Mouse (Mus musculus): ENCODE results near the gene Sec1. TPM values are rescaled to one million over a fixed set of nuclear protein-coding genes. Genes with fewer than 3 reads are reported as not detected.
"Not testable (repeated sequence)": the region's sequence is repeated elsewhere in the genome, so short reads cannot be mapped to it uniquely, and the experiment has no call there.

Sec1 gene
- polyA plus RNA-seq, 1 experiment from 2014 or later = 0.34 TPM

DNA sequence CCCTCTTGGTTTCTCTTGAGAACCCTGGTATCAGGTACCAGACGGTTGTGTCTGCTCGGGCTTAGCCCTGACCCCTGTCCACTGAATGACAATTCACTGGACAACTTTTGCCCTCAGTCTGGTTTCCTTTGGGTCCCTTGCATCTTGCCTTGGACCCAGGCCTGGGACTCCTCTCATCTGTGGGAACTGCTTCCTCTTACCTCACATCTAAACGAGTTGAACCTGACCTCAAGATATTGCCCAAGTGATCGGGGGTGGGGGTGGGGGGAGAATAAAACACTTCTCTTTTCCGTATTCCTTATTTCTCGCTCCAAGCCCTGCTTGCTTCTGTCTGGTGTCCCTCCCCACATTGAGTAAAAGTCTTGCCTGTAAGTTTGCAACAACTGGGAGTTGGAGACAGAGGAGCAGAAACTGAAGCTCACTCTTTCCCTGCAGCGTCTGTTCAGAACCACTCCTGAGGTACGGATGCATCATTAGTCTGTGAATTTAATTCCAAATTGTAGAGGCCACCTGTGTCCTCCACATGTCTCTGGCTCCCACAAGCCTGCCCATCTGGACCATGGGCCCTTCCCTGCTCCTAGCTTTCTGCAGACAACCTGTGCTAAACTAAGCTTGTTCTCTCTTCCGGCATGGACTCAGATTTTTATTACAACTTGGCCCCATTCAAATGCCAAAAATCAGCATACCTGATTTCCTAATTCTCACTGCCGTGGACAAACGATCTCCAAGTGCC, 33.3 kb downstream of the Sec1 start:
- no peak for ATAC-seq (replicated peaks)

DNA sequence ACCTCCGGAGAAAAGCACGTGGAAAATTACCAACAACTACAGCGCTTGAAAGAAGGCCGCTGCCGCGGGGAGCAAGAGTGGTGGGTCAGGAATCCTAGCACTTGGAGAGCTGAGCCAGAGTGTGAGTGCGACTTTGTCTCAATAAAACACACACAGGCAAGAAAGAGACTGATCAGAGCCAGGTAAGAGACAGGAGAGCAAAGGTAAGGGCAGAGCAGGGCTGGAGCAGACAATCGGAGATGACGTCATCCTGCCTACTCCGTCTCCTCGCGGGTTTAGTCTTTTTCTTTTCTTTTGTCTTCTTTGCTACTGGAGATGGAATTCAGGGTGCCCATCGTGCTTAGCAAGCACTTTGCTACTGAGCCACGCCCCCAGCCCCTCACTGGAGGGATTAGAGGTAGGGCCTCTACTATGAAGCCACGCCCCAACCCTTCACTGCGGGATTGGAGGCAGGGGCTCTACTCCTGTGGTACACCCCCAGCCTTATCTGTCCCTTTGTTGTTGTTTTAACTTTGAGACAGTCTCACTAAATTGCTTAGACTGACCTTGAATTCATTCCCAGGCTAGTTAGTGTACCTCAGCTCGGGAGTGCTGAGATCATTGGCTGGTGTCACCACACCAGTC, 39.7 kb downstream of the Sec1 start:
- Histone ChIP-seq H3K4me1 (peaks cover 4% of the 10 kb centered on the region; the same call in 1 of the 2 replicates), H3K27me3 (replicated peaks) (no peaks in the 10 kb centered on the region), H3K4me3 (no peak overlapping the region), H3K4me2 (peak overlapping the region; percentile 29), H3K27ac (no peak overlapping the region), H3K9me3 (no peaks in the 10 kb centered on the region), H3K36me3 (replicated peaks) (no peaks in the 10 kb centered on the region), H3K9ac (no peak overlapping the region)
- 29% methylated on average over 17 of the region's 17 CpGs for whole genome bisulfite sequencing
- peak; percentile 58; the same call in 1 of the 2 replicates for ATAC-seq (replicated peaks)

More for the DNA sequence above, 33.3 kb downstream of the Sec1 start:
- no peak overlapping the region for H3K27ac ChIP-seq
- no peaks in the 10 kb centered on the region for H3K4me1 ChIP-seq
- H3K27me3 ChIP-seq (replicated peaks) = no peaks in the 10 kb centered on the region
- H3K9me3 ChIP-seq = no peaks in the 10 kb centered on the region
- no peak overlapping the region for H3K9ac ChIP-seq
- H3K4me3 ChIP-seq = no peak overlapping the region
- H3K36me3 ChIP-seq (replicated peaks) = no peaks in the 10 kb centered on the region
- WGBS = 87% methylated on average over 11 of the region's 11 CpGs
- no peak overlapping the region for H3K4me2 ChIP-seq

DNA sequence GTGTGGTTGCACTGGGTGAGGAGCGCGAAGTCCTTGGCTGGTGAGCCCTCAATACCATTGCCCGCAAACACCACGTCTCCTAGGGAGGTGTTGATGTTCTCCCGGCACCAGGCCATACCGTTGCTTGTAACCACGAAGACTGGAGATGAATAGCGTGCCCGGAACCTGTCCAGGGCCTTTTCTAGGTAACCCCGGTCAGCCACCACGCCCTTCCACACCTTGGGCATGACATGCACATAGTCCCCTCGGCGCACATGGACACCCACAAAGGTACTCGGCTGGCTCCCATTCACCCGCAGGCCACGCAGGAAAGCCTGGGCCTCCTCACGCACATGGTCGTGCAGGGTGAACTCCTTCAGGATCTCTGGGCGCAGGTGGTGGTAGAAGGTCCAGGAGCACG, 43.7 kb downstream of the Sec1 start:
- H3K4me2 ChIP-seq; ATAC-seq (replicated peaks): not testable (repeated sequence)

DNA sequence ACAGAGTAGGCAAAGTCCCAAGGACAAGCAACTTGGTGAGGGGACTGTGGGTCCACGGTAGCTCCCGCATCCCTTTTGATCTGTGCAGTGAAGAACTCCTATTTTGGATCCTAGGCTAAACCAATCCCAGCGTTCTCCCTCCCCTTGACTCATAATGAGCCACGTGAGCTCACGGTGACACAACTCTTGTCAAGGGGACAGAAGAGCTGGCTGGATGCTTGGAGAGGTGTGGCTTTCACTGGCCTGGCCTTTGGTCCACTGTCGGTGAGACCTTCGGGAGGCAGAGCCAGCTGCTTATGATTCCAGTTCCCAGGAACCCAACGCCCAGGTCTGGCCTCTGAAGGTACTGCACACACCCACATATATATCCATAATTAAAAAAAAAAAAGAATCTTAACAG, 44.9 kb downstream of the Sec1 start:
- Histone ChIP-seq H3K36me3 (replicated peaks) (no peaks in the 10 kb centered on the region), H3K27me3 (replicated peaks) (no peaks in the 10 kb centered on the region), H3K4me3 (no peak overlapping the region), H3K27ac (no peak overlapping the region), H3K4me2 (no peak overlapping the region), H3K9me3 (no peaks in the 10 kb centered on the region), H3K9ac (no peak overlapping the region), H3K4me1 (peaks cover 8% of the 10 kb centered on the region)
- no peak for ATAC-seq (replicated peaks)
- WGBS = 78% methylated on average over 8 of the region's 8 CpGs

More for the DNA sequence above, 43.7 kb downstream of the Sec1 start:
- WGBS = 96% methylated on average over 20 of the region's 20 CpGs
- not testable (repeated sequence) for H3K27me3 ChIP-seq (replicated peaks); H3K4me1 ChIP-seq; H3K9ac ChIP-seq; H3K36me3 ChIP-seq (replicated peaks); H3K27ac ChIP-seq; H3K4me3 ChIP-seq; H3K9me3 ChIP-seq

DNA sequence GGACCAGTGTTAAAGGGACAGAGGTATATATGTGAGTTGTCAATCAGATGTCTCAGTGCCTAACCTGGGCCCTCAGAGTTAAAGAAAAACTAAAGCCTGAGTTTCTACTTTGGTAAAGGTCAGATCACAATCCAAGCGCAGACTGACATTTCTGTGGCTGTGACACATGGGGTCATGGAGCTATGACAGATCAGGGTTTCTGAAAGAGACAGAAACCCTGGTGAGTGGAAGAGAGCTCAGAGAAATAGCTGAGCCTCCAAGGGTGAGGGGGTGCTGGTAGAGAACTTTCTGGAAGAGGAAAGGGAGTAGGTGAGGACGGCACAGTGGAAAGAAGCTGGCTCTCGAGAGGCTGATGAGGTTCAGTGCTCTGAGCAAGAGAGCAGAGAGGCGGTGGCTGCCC, 47.5 kb downstream of the Sec1 start:
- Histone ChIP-seq H3K9me3 (no peaks in the 10 kb centered on the region), H3K36me3 (replicated peaks) (no peaks in the 10 kb centered on the region), H3K4me1 (peaks cover 24% of the 10 kb centered on the region), H3K27me3 (replicated peaks) (no peaks in the 10 kb centered on the region), H3K4me2 (no peak overlapping the region), H3K4me3 (no peak overlapping the region), H3K27ac (no peak overlapping the region), H3K9ac (no peak overlapping the region)
- ATAC-seq (replicated peaks) = no peak
- WGBS = 83% methylated on average over 4 of the region's 4 CpGs

DNA sequence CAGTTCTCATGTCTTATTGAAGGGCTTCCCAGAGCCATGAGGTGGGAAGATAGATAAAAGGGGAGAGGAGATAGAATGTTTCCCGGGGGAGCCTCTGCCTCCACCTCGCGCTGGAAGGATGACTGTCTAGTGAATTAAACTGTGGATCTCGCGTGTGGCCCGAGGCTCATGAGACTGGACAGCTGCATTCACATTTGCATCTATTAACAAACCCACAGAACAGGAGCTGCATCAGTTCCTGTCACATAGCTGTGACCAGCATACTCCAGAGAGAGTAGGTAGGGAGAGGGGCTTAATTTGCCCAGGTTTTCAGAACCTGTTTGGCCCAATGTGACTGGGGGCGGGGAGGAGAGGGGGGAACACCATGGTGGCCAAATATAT, 48.6 kb downstream of the Sec1 start:
- Histone ChIP-seq H3K36me3 (replicated peaks) (no peaks in the 10 kb centered on the region), H3K4me1 (peaks cover 24% of the 10 kb centered on the region), H3K9me3 (no peaks in the 10 kb centered on the region), H3K27ac (no peak overlapping the region), H3K4me2 (no peak overlapping the region), H3K9ac (no peak overlapping the region), H3K4me3 (no peak overlapping the region), H3K27me3 (replicated peaks) (no peaks in the 10 kb centered on the region)
- 58% methylated on average over 7 of the region's 7 CpGs for WGBS
- no peak for ATAC-seq (replicated peaks)

DNA sequence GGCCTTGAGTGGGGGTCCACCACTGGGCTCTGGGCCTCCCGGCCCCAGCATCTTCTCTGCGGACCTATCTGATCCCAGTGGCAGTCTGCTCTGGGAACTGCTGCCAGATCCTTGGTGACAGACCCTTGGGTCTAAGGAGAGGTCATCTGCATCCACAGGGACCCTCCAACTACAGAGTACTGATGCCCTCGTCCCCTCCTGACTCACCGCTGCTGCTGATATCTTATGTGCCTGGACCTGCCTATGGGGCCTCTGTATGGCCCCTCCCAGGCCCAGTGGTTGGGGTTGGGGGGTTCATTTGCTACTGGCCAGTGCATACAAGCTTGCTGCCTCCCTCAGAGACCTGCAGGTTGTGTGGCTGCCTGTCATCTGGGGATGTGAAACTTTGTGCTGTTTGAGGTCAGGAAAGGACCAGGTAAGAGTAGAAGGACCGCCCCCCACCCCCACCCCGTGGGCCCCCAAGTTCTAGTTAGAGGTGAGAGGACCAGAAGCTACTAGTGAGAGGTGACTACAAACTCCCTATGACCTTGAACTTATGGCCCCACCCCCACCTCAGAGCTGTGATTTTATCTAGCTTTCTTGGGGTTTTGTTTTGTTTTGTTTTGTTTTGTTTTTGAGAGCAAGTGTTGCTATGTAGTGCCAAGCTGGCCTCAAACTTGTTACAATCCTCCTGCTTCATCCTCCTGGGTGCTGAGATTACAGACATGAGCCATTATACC, 49.2 kb downstream of the Sec1 start:
- Histone ChIP-seq H3K36me3 (replicated peaks) (no peaks in the 10 kb centered on the region), H3K9ac (no peak overlapping the region)

DNA sequence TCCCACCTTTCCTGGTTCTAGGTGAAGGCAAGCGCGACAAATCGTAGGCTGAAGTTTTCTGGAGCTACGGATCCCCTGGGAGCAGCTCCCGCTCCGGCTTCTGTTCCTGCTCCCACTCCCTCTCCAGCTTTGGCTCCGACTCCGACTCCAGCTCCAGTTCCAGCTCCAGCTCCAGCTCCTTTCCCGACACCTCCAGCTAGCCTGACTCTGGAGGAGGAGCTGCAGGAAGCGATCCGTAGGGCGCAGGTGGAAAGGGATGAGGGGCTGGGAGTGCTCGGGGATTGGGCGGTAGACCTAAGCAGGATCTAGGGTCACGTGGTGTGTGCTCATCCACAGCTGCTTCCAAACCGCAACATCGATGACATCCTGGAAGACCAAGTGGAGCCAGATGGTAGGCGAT, 50.0 kb downstream of the Sec1 start:
- ATAC-seq (replicated peaks) = peak; percentile 43
- 5% methylated on average over 18 of the region's 18 CpGs for WGBS

More for the DNA sequence above, 49.2 kb downstream of the Sec1 start:
- ATAC-seq (replicated peaks) = no peak
- Histone ChIP-seq H3K4me2 (peak overlapping the region; percentile 64), H3K4me3 (peak overlapping the region; percentile 46), H3K27me3 (replicated peaks) (no peaks in the 10 kb centered on the region), H3K27ac (peak overlapping the region; percentile 79; the same call in 1 of the 2 replicates), H3K9me3 (no peaks in the 10 kb centered on the region), H3K4me1 (peaks cover 24% of the 10 kb centered on the region)
- WGBS = 64% methylated on average over 6 of the region's 6 CpGs

DNA sequence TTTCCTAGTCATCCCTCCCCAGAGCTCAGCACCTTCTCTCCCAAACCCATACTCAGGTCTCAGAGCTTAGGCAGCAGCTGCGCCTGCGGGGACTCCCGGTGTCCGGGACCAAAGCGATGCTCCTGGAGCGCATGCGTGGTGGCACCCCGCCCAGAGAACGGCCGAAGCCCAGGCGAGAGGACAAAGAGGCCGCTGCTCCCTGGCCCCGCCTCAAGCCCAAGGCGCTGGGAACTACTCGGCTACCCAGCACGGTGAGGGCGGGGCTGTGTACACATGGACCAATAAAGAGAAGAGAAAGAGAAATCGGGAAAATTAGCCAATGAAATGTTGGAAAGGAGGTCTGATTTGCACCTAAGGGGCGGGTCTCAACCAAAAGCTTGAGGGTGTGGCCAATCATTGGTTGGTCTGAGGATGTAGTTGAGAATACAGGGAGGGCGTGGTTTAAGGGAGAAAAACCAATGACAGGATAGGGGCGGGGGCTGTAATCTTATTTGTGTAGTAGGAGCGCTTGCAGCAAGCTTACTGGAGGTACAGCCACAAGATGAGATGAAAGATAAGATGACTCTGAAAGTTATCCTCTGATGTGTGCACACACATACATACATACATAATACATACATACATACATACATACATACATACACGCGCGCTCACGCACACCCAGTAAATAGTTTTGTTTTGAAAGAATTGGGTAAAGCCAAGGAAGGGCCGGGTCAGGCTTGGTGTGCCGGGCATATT, 50.6 kb downstream of the Sec1 start:
- Histone ChIP-seq H3K9ac (peak overlapping the region; percentile 66), H3K4me1 (peaks cover 24% of the 10 kb centered on the region), H3K27me3 (replicated peaks) (no peaks in the 10 kb centered on the region; the same call in 1 of the 2 replicates), H3K27ac (peak overlapping the region; percentile 87), H3K4me2 (peak overlapping the region; percentile 64), H3K4me3 (peak overlapping the region; percentile 46), H3K9me3 (no peaks in the 10 kb centered on the region), H3K36me3 (replicated peaks) (no peaks in the 10 kb centered on the region)
- peak; percentile 95 for ATAC-seq (replicated peaks)
- WGBS = under 1% methylated on average over 28 of the region's 28 CpGs

More for the DNA sequence above, 50.0 kb downstream of the Sec1 start:
- peaks cover 24% of the 10 kb centered on the region for H3K4me1 ChIP-seq
- H3K27ac ChIP-seq = peak overlapping the region; percentile 79
- no peaks in the 10 kb centered on the region; the same call in 1 of the 2 replicates for H3K27me3 ChIP-seq (replicated peaks)
- peak overlapping the region; percentile 64 for H3K4me2 ChIP-seq
- H3K9ac ChIP-seq = peak overlapping the region; percentile 30; the same call in 1 of the 2 replicates
- H3K4me3 ChIP-seq = peak overlapping the region; percentile 46
- no peaks in the 10 kb centered on the region for H3K9me3 ChIP-seq
- no peaks in the 10 kb centered on the region for H3K36me3 ChIP-seq (replicated peaks)

DNA sequence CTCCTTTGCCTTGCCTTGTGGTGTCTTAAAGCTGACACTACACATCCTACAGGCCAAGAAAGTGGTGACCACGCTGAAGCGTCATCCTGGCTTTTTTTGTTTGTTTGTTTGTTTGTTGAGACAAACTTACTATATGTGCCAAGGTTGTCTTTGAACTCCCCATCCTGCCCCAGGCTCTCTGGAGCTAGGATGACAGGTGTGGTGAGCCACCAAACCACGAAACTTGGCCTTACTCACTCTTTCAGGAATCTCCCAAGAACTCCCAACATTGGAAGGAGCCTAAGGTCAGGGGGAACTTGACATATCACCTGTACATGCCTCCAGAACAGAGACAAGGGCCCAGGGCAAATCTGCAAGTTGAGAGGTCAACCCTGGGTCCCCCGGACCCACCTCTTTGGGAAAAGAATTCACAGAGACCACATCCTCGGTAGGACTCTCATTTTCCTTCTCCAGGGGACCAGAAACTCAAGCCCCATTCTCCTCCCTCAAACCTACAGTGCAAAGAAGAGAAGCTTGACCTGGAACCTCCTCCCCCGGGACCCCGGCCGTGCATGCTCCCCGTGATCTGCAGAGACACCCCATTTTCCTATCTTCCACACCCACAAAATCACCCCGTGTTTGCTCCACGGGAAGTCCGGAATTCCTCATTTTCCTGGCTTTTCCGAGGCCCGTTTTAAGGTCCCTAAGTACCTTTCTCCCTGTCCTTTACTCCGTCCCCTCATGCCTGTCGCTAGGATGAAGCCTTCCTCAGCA, 51.5 kb downstream of the Sec1 start:
- 40% methylated on average over 16 of the region's 16 CpGs for WGBS
- H3K4me2 ChIP-seq = peak overlapping the region; percentile 64
- H3K4me1 ChIP-seq = peaks cover 32% of the 10 kb centered on the region
- peak overlapping the region; percentile 66 for H3K9ac ChIP-seq
- peak overlapping the region; percentile 46 for H3K4me3 ChIP-seq
- no peaks in the 10 kb centered on the region for H3K36me3 ChIP-seq (replicated peaks)
- H3K27me3 ChIP-seq (replicated peaks) = no peaks in the 10 kb centered on the region; the same call in 1 of the 2 replicates
- no peak for ATAC-seq (replicated peaks)
- peak overlapping the region; percentile 87 for H3K27ac ChIP-seq
- H3K9me3 ChIP-seq = no peaks in the 10 kb centered on the region

DNA sequence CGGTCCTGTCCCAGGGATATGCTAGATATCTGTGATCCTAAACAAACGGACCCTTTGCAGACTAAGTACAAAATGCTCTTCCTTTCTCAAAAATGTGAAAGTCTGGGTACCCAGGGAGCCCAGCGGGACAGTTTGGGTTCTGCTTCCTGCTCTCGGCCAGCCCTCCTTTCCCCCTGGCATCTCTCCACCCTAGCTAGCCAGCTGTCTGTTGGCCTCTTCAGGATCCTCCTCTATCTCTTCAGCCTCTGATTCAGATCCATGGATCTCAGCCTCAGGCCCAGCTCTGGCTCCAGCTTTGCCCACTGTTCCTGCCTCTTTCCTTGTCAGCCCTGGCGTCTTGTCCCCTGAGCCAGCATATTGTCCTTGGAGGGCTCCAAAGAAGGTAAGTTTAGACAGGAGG, 52.1 kb downstream of the Sec1 start:
- Histone ChIP-seq H3K4me2 (no peak overlapping the region; the same call in 1 of the 2 replicates), H3K4me3 (no peak overlapping the region), H3K9ac (no peak overlapping the region), H3K9me3 (no peaks in the 10 kb centered on the region), H3K4me1 (peaks cover 32% of the 10 kb centered on the region), H3K36me3 (replicated peaks) (no peaks in the 10 kb centered on the region), H3K27me3 (replicated peaks) (no peaks in the 10 kb centered on the region; the same call in 1 of the 2 replicates), H3K27ac (no peak overlapping the region)
- WGBS = 82% methylated on average over 5 of the region's 5 CpGs
- ATAC-seq (replicated peaks) = no peak

Data from midbrain, embryonic 15.5 days (tissue).